Mouse (Mus musculus): ENCODE results near the gene Bcor. TPM values are rescaled to one million over a fixed set of nuclear protein-coding genes. Genes with fewer than 3 reads are reported as not detected.

Bcor gene
- polyA plus RNA-seq, 1 experiment from 2014 or later = 15.0 TPM

GRCm38 (mm10) chrX:12153141-12154095 lies 6.7 kb downstream of the Bcor start:
- peak overlapping the region; percentile 26 for H3K4me2 ChIP-seq (ENCODE audit: low read depth, low read length)
- no peaks in the 10 kb centered on the region for H3K36me3 ChIP-seq (ENCODE audit: control insufficient read depth, insufficient read depth, low read length)
- DNase-seq (ENCODE audit: low spot score) (no peak), ATAC-seq (ENCODE audit: low read depth) (no peak)
- H3K27me3 ChIP-seq (replicated peaks; ENCODE audit: control insufficient read depth, insufficient read depth, low read length) = peaks cover 78% of the 10 kb centered on the region
- WGBS = 19% methylated on average over 30 of the region's 31 CpGs
- H3K9ac ChIP-seq (ENCODE audit: low read depth, low read length) = no peak overlapping the region
- no peak overlapping the region for H3K27ac ChIP-seq (replicated peaks; ENCODE audit: low read depth, low read length)
- H3K9me3 ChIP-seq (ENCODE audit: control insufficient read depth, low read length) = no peaks in the 10 kb centered on the region
- peaks cover 17% of the 10 kb centered on the region; the same call in 1 of the 2 replicates for H3K4me1 ChIP-seq (ENCODE audit: control insufficient read depth, insufficient read depth, low read length)
- no peak overlapping the region for H3K4me3 ChIP-seq (ENCODE audit: low read depth, low read length)

DNA sequence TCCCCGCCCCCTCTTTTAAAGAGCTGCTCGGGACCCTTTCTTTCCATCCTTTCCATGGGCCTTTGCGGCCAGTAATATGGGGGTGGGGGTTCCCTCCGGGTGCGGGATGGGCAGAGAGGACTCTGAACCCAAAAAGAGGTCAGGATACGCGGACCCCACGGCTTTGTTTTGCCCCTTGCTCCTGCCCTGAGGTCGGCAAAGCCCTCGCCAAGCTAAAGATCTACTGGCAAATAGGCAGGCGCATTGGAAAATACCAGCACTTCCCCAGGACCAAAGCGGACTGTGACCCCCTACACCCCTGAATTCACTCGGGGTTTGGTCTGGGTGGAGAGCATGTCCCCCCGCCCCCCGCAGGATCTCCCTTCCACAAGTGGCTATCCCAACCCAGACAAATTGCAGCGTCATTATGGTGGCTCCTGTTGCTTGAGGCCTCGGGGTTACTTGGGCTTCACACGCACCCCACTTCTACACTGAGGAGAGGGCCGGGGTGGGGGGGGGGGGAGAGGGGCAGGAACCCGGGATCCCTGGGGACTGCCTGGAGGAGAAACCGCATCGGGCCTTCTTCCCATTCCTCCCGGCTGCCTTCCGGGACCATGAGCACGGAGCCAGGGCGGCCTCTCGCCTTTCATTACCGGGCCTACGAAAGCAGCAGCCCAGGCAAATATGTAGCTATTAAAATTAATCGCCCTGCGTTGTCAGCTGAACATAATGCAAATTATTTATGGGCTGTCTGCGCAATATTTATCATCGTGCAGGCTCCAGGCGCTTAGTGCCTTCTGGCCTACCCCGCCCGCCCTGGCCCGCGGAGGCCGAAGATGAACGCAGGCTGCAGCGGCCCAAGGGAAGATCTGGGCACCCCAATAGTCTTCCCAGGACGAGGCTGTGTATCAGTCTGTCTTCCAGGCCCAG lies 7.9 kb downstream of the Bcor start:
- no peaks in the 10 kb centered on the region for H3K9me3 ChIP-seq (ENCODE audit: control insufficient read depth, low read length)
- H3K27me3 ChIP-seq (replicated peaks; ENCODE audit: control insufficient read depth, insufficient read depth, low read length) = peaks cover 67% of the 10 kb centered on the region
- 0 out of 2 replicates have a peak, but pooled peaks have one; percentile 7 for ATAC-seq (ENCODE audit: low read depth)
- H3K27ac ChIP-seq (replicated peaks; ENCODE audit: low read depth, low read length) = no peak overlapping the region
- no peak for DNase-seq (ENCODE audit: low spot score)
- H3K4me1 ChIP-seq (ENCODE audit: control insufficient read depth, insufficient read depth, low read length) = peaks cover 13% of the 10 kb centered on the region; the same call in 1 of the 2 replicates
- no peaks in the 10 kb centered on the region for H3K36me3 ChIP-seq (ENCODE audit: control insufficient read depth, insufficient read depth, low read length)
- H3K4me2 ChIP-seq (ENCODE audit: low read depth, low read length) = peak overlapping the region; percentile 58
- H3K4me3 ChIP-seq (ENCODE audit: low read depth, low read length) = peak overlapping the region; percentile 24
- 0 out of 2 replicates have a peak overlapping the region, but pooled peaks have one; percentile 14 for H3K9ac ChIP-seq (ENCODE audit: low read depth, low read length)
- 30% methylated on average over 25 of the region's 42 CpGs for WGBS

DNA sequence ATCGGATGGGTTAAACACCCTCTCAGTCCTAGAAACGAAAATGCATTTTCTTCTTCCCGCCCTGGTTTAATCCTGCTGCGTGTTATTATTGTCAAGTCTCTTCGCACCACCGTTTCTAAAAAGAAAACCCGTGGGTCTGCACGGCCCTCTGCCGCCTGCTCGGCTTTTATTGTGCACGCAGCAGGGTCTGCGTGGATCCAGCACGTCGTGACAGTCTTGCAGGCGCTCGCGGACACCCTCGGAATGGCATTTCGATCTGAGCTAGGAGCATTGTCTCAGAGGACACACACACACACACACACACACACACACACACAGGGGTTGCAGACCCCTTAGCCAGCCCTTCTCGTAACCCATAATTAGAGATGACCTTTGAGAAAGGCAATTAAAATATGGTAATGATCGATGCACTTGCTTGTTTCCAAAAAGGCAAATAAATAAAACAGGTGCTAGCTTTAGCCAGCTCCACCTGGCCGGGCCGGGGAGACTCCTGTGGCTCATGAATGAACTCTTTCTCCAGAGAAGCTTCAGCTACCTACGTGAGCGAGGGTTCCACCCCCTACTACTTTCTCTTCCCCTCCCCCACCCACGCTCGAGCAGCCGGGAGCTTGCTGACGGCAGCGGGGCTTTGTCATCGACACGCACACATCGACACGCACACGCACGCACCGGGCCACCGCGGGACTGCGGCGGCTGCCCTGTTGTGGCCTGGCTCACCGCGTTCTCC lies 8.7 kb downstream of the Bcor start:
- Histone ChIP-seq H3K9me3 (ENCODE audit: control insufficient read depth, low read length) (no peaks in the 10 kb centered on the region), H3K36me3 (ENCODE audit: control insufficient read depth, insufficient read depth, low read length) (no peaks in the 10 kb centered on the region), H3K4me2 (ENCODE audit: low read depth, low read length) (peak overlapping the region; percentile 58), H3K9ac (ENCODE audit: low read depth, low read length) (peak overlapping the region; percentile 26), H3K27ac (replicated peaks; ENCODE audit: low read depth, low read length) (no peak overlapping the region), H3K4me3 (ENCODE audit: low read depth, low read length) (peak overlapping the region; percentile 24), H3K4me1 (ENCODE audit: control insufficient read depth, insufficient read depth, low read length) (peaks cover 5% of the 10 kb centered on the region; the same call in 1 of the 2 replicates), H3K27me3 (replicated peaks; ENCODE audit: control insufficient read depth, insufficient read depth, low read length) (peaks cover 60% of the 10 kb centered on the region)
- DNase-seq (ENCODE audit: low spot score) (no peak), ATAC-seq (ENCODE audit: low read depth) (no peak)
- 7% methylated on average over 40 of the region's 43 CpGs for WGBS

- Histone ChIP-seq H3K27ac (replicated peaks; ENCODE audit: low read depth, low read length) (no peak overlapping the region), H3K27me3 (replicated peaks; ENCODE audit: control insufficient read depth, insufficient read depth, low read length) (peaks cover 51% of the 10 kb centered on the region), H3K9me3 (ENCODE audit: control insufficient read depth, low read length) (no peaks in the 10 kb centered on the region), H3K4me3 (ENCODE audit: low read depth, low read length) (no peak overlapping the region), H3K4me1 (ENCODE audit: control insufficient read depth, insufficient read depth, low read length) (peaks cover 5% of the 10 kb centered on the region; the same call in 1 of the 2 replicates), H3K4me2 (ENCODE audit: low read depth, low read length) (peak overlapping the region; percentile 58), H3K36me3 (ENCODE audit: control insufficient read depth, insufficient read depth, low read length) (no peaks in the 10 kb centered on the region), H3K9ac (ENCODE audit: low read depth, low read length) (no peak overlapping the region)
- DNase-seq (ENCODE audit: low spot score) = peak; percentile 80
- 17% methylated on average over 6 of the region's 7 CpGs for WGBS
- peak; percentile 41 for ATAC-seq (ENCODE audit: low read depth)
Observed at GRCm38 (mm10) chrX:12150425-12150824, 9.7 kb downstream of the Bcor start.

DNA sequence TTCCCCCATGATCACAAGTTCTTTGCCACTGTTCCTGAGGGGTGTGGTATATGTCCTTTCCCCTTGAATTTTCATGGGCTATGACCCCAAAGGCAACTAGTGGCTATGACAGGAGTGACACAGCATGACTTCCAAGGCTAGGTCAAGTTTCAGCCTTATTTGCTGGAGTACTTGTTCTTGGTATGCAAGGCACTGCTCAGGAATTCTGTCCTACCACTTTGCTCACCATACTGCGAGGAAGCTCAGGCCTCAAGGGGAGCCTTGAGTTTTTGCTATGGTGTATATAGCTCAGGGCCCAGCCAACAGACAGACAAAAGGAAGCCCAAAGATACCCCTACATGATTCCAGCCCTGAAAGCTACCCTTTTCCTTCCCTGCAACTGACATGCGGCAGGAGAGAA lies 13.9 kb downstream of the Bcor start:
- no peak overlapping the region for H3K27ac ChIP-seq (replicated peaks; ENCODE audit: low read depth, low read length)
- WGBS = 69% methylated on average over 2 of the region's 2 CpGs
- no peaks in the 10 kb centered on the region; the same call in 1 of the 2 replicates for H3K4me1 ChIP-seq (ENCODE audit: control insufficient read depth, insufficient read depth, low read length)
- H3K4me2 ChIP-seq (ENCODE audit: low read depth, low read length) = no peak overlapping the region
- no peaks in the 10 kb centered on the region for H3K36me3 ChIP-seq (ENCODE audit: control insufficient read depth, insufficient read depth, low read length)
- peaks cover 21% of the 10 kb centered on the region for H3K27me3 ChIP-seq (replicated peaks; ENCODE audit: control insufficient read depth, insufficient read depth, low read length)
- no peak for DNase-seq (ENCODE audit: low spot score)
- H3K9ac ChIP-seq (ENCODE audit: low read depth, low read length) = no peak overlapping the region
- ATAC-seq (ENCODE audit: low read depth) = no peak
- H3K4me3 ChIP-seq (ENCODE audit: low read depth, low read length) = no peak overlapping the region
- no peaks in the 10 kb centered on the region for H3K9me3 ChIP-seq (ENCODE audit: control insufficient read depth, low read length)

DNA sequence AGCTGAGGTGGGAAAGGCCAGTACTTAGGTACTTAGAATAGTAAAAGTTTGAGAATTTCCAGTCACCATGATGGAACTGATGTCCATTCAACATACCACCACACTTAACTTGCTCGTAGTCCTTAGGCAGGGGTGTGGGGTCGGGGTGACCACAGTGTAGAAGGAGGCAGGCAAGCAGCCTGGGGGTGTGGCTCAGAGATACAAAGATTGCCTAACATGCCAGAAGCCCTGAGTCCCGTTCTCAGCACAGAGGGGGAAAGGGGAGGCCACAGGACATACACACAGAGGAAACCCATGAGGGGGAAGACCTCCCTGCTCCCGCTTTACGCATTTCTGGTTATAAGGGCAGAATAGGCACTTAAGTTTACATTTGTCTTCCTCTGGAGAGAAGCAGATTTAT lies 17.3 kb downstream of the Bcor start:
- peaks cover 37% of the 10 kb centered on the region for H3K27me3 ChIP-seq (replicated peaks; ENCODE audit: control insufficient read depth, insufficient read depth, low read length)

DNA sequence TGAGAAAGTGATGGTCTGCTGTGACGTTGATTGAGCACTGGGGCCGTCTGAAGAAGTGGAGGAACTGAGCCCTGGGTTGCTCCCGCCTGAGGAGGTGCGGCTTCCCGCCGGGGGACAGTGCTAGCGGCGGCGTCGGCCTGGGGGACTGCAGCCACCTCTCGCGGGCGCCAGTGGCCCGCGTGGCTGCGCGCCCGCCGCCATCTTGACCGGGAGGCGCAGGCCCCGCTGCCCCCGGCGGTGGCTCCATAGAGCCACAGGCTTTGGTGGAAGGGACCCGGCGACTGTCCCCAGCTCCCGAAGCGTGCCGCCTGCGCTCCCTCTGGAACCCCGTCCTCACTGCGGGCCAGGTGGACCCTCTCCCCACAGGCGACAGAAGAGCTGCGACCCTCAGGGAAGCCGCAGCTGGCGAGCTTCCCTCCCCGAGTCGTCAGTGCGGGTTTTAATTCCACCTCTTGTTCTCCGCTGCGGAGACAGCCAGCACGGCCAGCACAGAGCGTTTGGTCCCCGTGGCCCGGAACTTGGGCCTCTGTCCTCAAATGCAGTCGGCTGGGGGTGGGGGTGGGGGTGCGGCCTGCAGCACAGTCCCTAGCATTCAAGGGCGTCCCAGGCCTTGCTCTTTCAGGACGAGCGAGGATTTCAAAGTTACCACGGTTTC lies 19.9 kb downstream of the Bcor start:
- WGBS = 7% methylated on average over 10 of the region's 51 CpGs
- no peak for ATAC-seq (ENCODE audit: low read depth)
- H3K4me1 ChIP-seq (ENCODE audit: control insufficient read depth, insufficient read depth, low read length) = no peaks in the 10 kb centered on the region
- no peaks in the 10 kb centered on the region for H3K36me3 ChIP-seq (ENCODE audit: control insufficient read depth, insufficient read depth, low read length)
- peaks cover 58% of the 10 kb centered on the region for H3K27me3 ChIP-seq (replicated peaks; ENCODE audit: control insufficient read depth, insufficient read depth, low read length)
- peak overlapping the region; percentile 33 for H3K4me3 ChIP-seq (ENCODE audit: low read depth, low read length)
- H3K9ac ChIP-seq (ENCODE audit: low read depth, low read length) = peak overlapping the region; percentile 64
- DNase-seq (ENCODE audit: low spot score) = no peak
- no peak overlapping the region for H3K27ac ChIP-seq (replicated peaks; ENCODE audit: low read depth, low read length)
- H3K4me2 ChIP-seq (ENCODE audit: low read depth, low read length) = peak overlapping the region; percentile 63
- H3K9me3 ChIP-seq (ENCODE audit: control insufficient read depth, low read length) = no peaks in the 10 kb centered on the region

More for the DNA sequence above, 17.3 kb downstream of the Bcor start:
- no peak for DNase-seq (ENCODE audit: low spot score)
- Histone ChIP-seq H3K4me3 (ENCODE audit: low read depth, low read length) (no peak overlapping the region), H3K4me1 (ENCODE audit: control insufficient read depth, insufficient read depth, low read length) (no peaks in the 10 kb centered on the region), H3K36me3 (ENCODE audit: control insufficient read depth, insufficient read depth, low read length) (no peaks in the 10 kb centered on the region), H3K27ac (replicated peaks; ENCODE audit: low read depth, low read length) (no peak overlapping the region), H3K4me2 (ENCODE audit: low read depth, low read length) (no peak overlapping the region), H3K9ac (ENCODE audit: low read depth, low read length) (no peak overlapping the region), H3K9me3 (ENCODE audit: control insufficient read depth, low read length) (no peaks in the 10 kb centered on the region)
- ATAC-seq (ENCODE audit: low read depth) = no peak
- 59% methylated on average over 5 of the region's 5 CpGs for WGBS
